Comparison of ENCODE assay signal across 23 mouse cellular contexts in genomic region chr13:109158703-109159102, GRCm38 (mm10).
"Had no signal": no experiment of that assay in that cellular context is flagged by ENCODE, and none has a peak within 500 bp of the region (broad histone marks: within the 10 kb centered on the region; RNA-seq: fewer than 3 reads in every experiment).

No protein-coding gene starts in this region.

- H3K4me1 ChIP-seq: limb, embryonic 12.5 days; limb, embryonic 15.5 days; lung, embryonic 15.5 days; midbrain, embryonic 12.5 days; midbrain, embryonic 15.5 days had no signal

- H3K27ac ChIP-seq: layer of hippocampus, adult 2 months; limb, embryonic 12.5 days; limb, embryonic 15.5 days; liver, embryonic 14.5 days; lung, embryonic 15.5 days; midbrain, embryonic 12.5 days; midbrain, embryonic 15.5 days; stomach, postnatal 0 days had no signal

- H3K36me3 ChIP-seq: limb, embryonic 12.5 days; limb, embryonic 15.5 days; lung, embryonic 15.5 days; midbrain, embryonic 12.5 days; midbrain, embryonic 15.5 days had no signal

- DNase-seq: kidney, adult 11 months; kidney, adult 8-10 months; kidney, postnatal 25 days; layer of hippocampus, adult 9-11 months; left cerebral cortex, postnatal 4 days; liver, postnatal 0 days; lung, postnatal 14 days; lung, postnatal 4 days; right cerebral cortex, adult 18-20 months; right cerebral cortex, postnatal 14 days; right cerebral cortex, postnatal 4 days; thymus, adult 2 months; thymus, postnatal 14 days; thymus, postnatal 4 days had no signal

- H3K9ac ChIP-seq: limb, embryonic 12.5 days; limb, embryonic 15.5 days; liver, embryonic 14.5 days; liver, postnatal 0 days; lung, embryonic 15.5 days; midbrain, embryonic 12.5 days; midbrain, embryonic 15.5 days had no signal

- H3K4me3 ChIP-seq: layer of hippocampus, adult 2 months; limb, embryonic 12.5 days; limb, embryonic 15.5 days; lung, embryonic 15.5 days; midbrain, embryonic 12.5 days; midbrain, embryonic 15.5 days had no signal

- ATAC-seq: liver, postnatal 0 days; midbrain, embryonic 15.5 days had no signal

- H3K4me2 ChIP-seq: limb, embryonic 12.5 days; limb, embryonic 15.5 days; liver, embryonic 11.5 days; lung, embryonic 15.5 days; midbrain, embryonic 12.5 days; midbrain, embryonic 15.5 days had no signal

- H3K9me3 ChIP-seq: limb, embryonic 12.5 days; limb, embryonic 15.5 days; lung, embryonic 15.5 days; midbrain, embryonic 12.5 days; midbrain, embryonic 15.5 days had no signal

- H3K27me3 ChIP-seq: limb, embryonic 12.5 days; limb, embryonic 15.5 days; lung, embryonic 15.5 days; midbrain, embryonic 12.5 days; midbrain, embryonic 15.5 days had no signal
